Comparison of ENCODE assay signal across 9 mouse cellular contexts in genomic region chr8:45629066-45629430, GRCm38 (mm10).
DNase-seq lines count a peak whose midpoint lies in the region; ATAC-seq and TF ChIP-seq lines count a peak whose summit lies in the region.
"Had no signal": no experiment of that assay in that cellular context is flagged by ENCODE, and none has a peak within 500 bp of the region (broad histone marks: within the 10 kb centered on the region; RNA-seq: fewer than 3 reads in every experiment).

No protein-coding gene starts in this region.

- H3K9ac ChIP-seq in lung, embryonic 14.5 days = peak overlapping the region; percentile 23; the same call in 1 of the 2 replicates
- H3K9ac ChIP-seq in liver, embryonic 12.5 days = no peak overlapping the region
- H3K9ac ChIP-seq in stomach, embryonic 16.5 days (ENCODE audit: low read length) = no peak overlapping the region

- no peak for TF ChIP-seq CTCF in lung, embryonic 14.5 days (IDR thresholded peaks at IDR 0.05; ENCODE audit: low read depth)
- no peak for TF ChIP-seq CTCF in lung, adult 2 months (IDR thresholded peaks at IDR 0.05; ENCODE audit: insufficient read depth, low read length)

- H3K36me3 ChIP-seq in lung, embryonic 14.5 days (ENCODE audit: insufficient read depth) = no peaks in the 10 kb centered on the region
- H3K36me3 ChIP-seq in liver, embryonic 12.5 days = no peaks in the 10 kb centered on the region
- H3K36me3 ChIP-seq in stomach, embryonic 16.5 days (ENCODE audit: control insufficient read depth, insufficient read depth, low read length) = no peaks in the 10 kb centered on the region

- H3K4me1 ChIP-seq in lung, embryonic 14.5 days (ENCODE audit: insufficient read depth) = no peaks in the 10 kb centered on the region
- no peaks in the 10 kb centered on the region for H3K4me1 ChIP-seq in lung, adult 2 months (ENCODE audit: control insufficient read depth, insufficient read depth, low read length)
- H3K4me1 ChIP-seq in liver, embryonic 12.5 days = no peaks in the 10 kb centered on the region
- H3K4me1 ChIP-seq in stomach, embryonic 16.5 days (ENCODE audit: control insufficient read depth, insufficient read depth, low read length) = no peaks in the 10 kb centered on the region

- 0 out of 2 replicates have a peak overlapping the region, but pooled peaks have one; percentile 16 for H3K27ac ChIP-seq in lung, embryonic 14.5 days (ENCODE audit: low read depth)
- H3K27ac ChIP-seq in liver, embryonic 12.5 days = no peak overlapping the region
- peak overlapping the region; percentile 15 for H3K27ac ChIP-seq in stomach, embryonic 16.5 days (ENCODE audit: low read length)

- no peak for ATAC-seq in lung, embryonic 14.5 days (ENCODE audit: insufficient read depth)
- no peak for ATAC-seq in liver, embryonic 12.5 days
- ATAC-seq in stomach, embryonic 16.5 days (ENCODE audit: insufficient read depth, low FRiP score) = no peak

- DNase-seq in adrenal gland, adult (ENCODE audit: inconsistent age in 2 of 2, low spot score in 1 of 2) = peak; percentile 28 to 72
- DNase-seq in adrenal gland, postnatal 36 days = no peak
- no peak for DNase-seq in lung, embryonic 14.5 days
- no peak for DNase-seq in lung, adult 2 months
- DNase-seq in lung, postnatal 4 days = no peak
- DNase-seq in adrenal gland, adult 18-20 months (ENCODE audit: low spot score in 2 of 2) = no peak

- H3K27me3 ChIP-seq in lung, embryonic 14.5 days (ENCODE audit: insufficient read depth, low read length) = 0 out of 2 replicates have a peak, but pooled peaks cover 3% of the 10 kb centered on the region
- H3K27me3 ChIP-seq in liver, embryonic 12.5 days (replicated peaks) = peaks cover 4% of the 10 kb centered on the region; the same call in 1 of the 2 replicates
- H3K27me3 ChIP-seq in stomach, embryonic 16.5 days (ENCODE audit: control insufficient read depth, insufficient read depth, low read length) = no peaks in the 10 kb centered on the region

- 55% methylated on average over 8 of the region's 8 CpGs for WGBS in lung, embryonic 14.5 days
- 55% methylated on average over 8 of the region's 8 CpGs for WGBS in lung, adult 2 months
- WGBS in liver, embryonic 12.5 days (ENCODE audit: insufficient replicate concordance) = 73% methylated on average over 8 of the region's 8 CpGs
- 59% methylated on average over 8 of the region's 8 CpGs for whole genome bisulfite sequencing in stomach, embryonic 16.5 days

- TF ChIP-seq POLR2A in lung, adult 2 months (IDR thresholded peaks at IDR 0.05; ENCODE audit: borderline replicate concordance, extremely low read depth, low read depth, low read length) = no peak

- no peaks in the 10 kb centered on the region for H3K9me3 ChIP-seq in lung, embryonic 14.5 days (ENCODE audit: low read depth, low read length)
- H3K9me3 ChIP-seq in liver, embryonic 12.5 days (replicated peaks) = no peaks in the 10 kb centered on the region
- no peaks in the 10 kb centered on the region for H3K9me3 ChIP-seq in stomach, embryonic 16.5 days (replicated peaks; ENCODE audit: control insufficient read depth, low read length)
- H3K9me3 ChIP-seq: megakaryocyte, embryonic 14.5 days had no signal

- H3K4me2 ChIP-seq in lung, embryonic 14.5 days = peak overlapping the region; percentile 62
- H3K4me2 ChIP-seq in liver, embryonic 12.5 days = peak overlapping the region; percentile 24; the same call in 1 of the 2 replicates
- H3K4me2 ChIP-seq in stomach, embryonic 16.5 days (ENCODE audit: low read depth, low read length) = peak overlapping the region; percentile 89

- H3K4me3 ChIP-seq in lung, embryonic 14.5 days (ENCODE audit: low read depth, low read length) = peak overlapping the region; percentile 39
- no peak overlapping the region for H3K4me3 ChIP-seq in lung, adult 2 months (replicated peaks; ENCODE audit: extremely low read depth, low read depth, low read length)
- no peak overlapping the region for H3K4me3 ChIP-seq in liver, embryonic 12.5 days
- H3K4me3 ChIP-seq in stomach, embryonic 16.5 days (replicated peaks; ENCODE audit: low read length) = peak overlapping the region; percentile 57
- H3K4me3 ChIP-seq: megakaryocyte, embryonic 14.5 days had no signal

Comparison
In these comparisons a context has a peak if more than half of its experiments do, and no peak if none do; other contexts are left out.
1. DNase-seq: peak in adrenal gland, adult (2 of 2); none in adrenal gland, postnatal 36 days (0 of 2), lung, embryonic 14.5 days (single experiment), lung, adult 2 months (single experiment), lung, postnatal 4 days (0 of 2) and adrenal gland, adult 18-20 months (0 of 2).
2. H3K4me3 ChIP-seq: peak in lung, embryonic 14.5 days (single experiment) and stomach, embryonic 16.5 days (single experiment); none in lung, adult 2 months (single experiment) and liver, embryonic 12.5 days (single experiment).
3. H3K4me2 ChIP-seq: peak in every context shown above with its lines; median percentile 89 in stomach, embryonic 16.5 days; 62 in lung, embryonic 14.5 days; 24 in liver, embryonic 12.5 days.